9 mouse cellular contexts compared by ENCODE assay signal in the genomic region with DNA sequence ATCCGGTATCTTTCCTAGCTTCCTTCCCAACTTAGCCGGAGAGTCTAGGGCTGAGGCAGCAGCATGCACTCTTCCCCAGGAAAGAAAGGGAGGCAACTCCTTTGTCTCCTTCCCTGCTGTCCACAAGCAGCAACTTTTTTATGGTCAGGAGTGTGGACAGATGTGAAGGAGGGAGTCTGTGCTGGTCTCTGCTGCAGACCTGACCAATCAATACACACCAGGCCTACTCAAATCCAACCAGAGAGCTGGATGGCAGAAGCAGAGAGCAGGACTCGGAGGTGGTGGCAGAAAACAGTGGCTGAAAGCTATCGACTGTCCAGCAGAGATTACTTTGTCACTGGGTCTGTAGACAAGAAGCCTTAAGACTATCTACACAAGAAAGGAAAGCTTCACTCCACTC. TPM values are rescaled to one million over a fixed set of nuclear protein-coding genes. Genes with fewer than 3 reads are reported as not detected.
DNase-seq lines count a peak whose midpoint lies in the region; ATAC-seq lines count a peak whose summit lies in the region.
"Had no signal": no experiment of that assay in that cellular context is flagged by ENCODE, and none has a peak within 500 bp of the region (broad histone marks: within the 10 kb centered on the region; RNA-seq: fewer than 3 reads in every experiment).

A gene (minus strand): TSS at position 205 of the 400 bp plus-strand sequence.

- no peak within 1 kb of the TSS for H3K4me2 ChIP-seq in midbrain, embryonic 12.5 days (replicated peaks)
- no peak within 1 kb of the TSS for H3K4me2 ChIP-seq in midbrain, embryonic 15.5 days
- no peak within 1 kb of the TSS for H3K4me2 ChIP-seq in stomach, embryonic 14.5 days (replicated peaks; ENCODE audit: low read depth, low read length)
- H3K4me2 ChIP-seq: hindbrain, embryonic 15.5 days had no signal

- H3K27me3 ChIP-seq in midbrain, embryonic 12.5 days, result no peaks in the 10 kb centered on the region
- H3K27me3 ChIP-seq in midbrain, embryonic 15.5 days (replicated peaks), result no peaks in the 10 kb centered on the region
- no peaks in the 10 kb centered on the region for H3K27me3 ChIP-seq in stomach, embryonic 14.5 days (ENCODE audit: control insufficient read depth, insufficient read depth, low read length)
- H3K27me3 ChIP-seq: hindbrain, embryonic 15.5 days had no signal

- no peak for DNase-seq in heart, adult 8-10 months (ENCODE audit: low spot score)
- DNase-seq in kidney, adult 8-10 months, result peak; percentile 28 to 65
- DNase-seq in layer of hippocampus, adult 11-12 months (ENCODE audit: low spot score), result no peak
- no peak for DNase-seq in spleen, adult 18-20 months

- no peaks in the 10 kb centered on the region for H3K36me3 ChIP-seq in midbrain, embryonic 12.5 days
- 0 out of 2 replicates have a peak, but pooled peaks cover 2% of the 10 kb centered on the region for H3K36me3 ChIP-seq in midbrain, embryonic 15.5 days (replicated peaks)
- no peaks in the 10 kb centered on the region for H3K36me3 ChIP-seq in stomach, embryonic 14.5 days (ENCODE audit: control insufficient read depth, insufficient read depth, low read length)
- H3K36me3 ChIP-seq: hindbrain, embryonic 15.5 days had no signal

- WGBS in midbrain, embryonic 12.5 days, result 93% methylated on average over 4 of the region's 4 CpGs
- 88% methylated on average over 4 of the region's 4 CpGs for WGBS in midbrain, embryonic 15.5 days
- WGBS in stomach, embryonic 14.5 days, result 64% methylated on average over 4 of the region's 4 CpGs

- no peak within 1 kb of the TSS for H3K9ac ChIP-seq in midbrain, embryonic 12.5 days (replicated peaks)
- no peak within 1 kb of the TSS for H3K9ac ChIP-seq in midbrain, embryonic 15.5 days
- H3K9ac ChIP-seq in stomach, embryonic 14.5 days (replicated peaks; ENCODE audit: low read depth, low read length), result no peak within 1 kb of the TSS
- H3K9ac ChIP-seq: hindbrain, embryonic 15.5 days had no signal

- H3K9me3 ChIP-seq in midbrain, embryonic 12.5 days, result no peaks in the 10 kb centered on the region
- H3K9me3 ChIP-seq in midbrain, embryonic 15.5 days, result no peaks in the 10 kb centered on the region
- H3K9me3 ChIP-seq in stomach, embryonic 14.5 days (ENCODE audit: control insufficient read depth, low read depth, low read length), result no peaks in the 10 kb centered on the region
- H3K9me3 ChIP-seq: hindbrain, embryonic 15.5 days had no signal

- ATAC-seq in midbrain, embryonic 12.5 days (ENCODE audit: low FRiP score, low read depth), result no peak
- ATAC-seq in midbrain, embryonic 15.5 days (replicated peaks), result no peak
- ATAC-seq in stomach, embryonic 14.5 days (ENCODE audit: insufficient number of reproducible peaks, insufficient read depth, low FRiP score, low read depth), result no peak
- no peak for ATAC-seq in megakaryocyte progenitor cell, adult 5-6 weeks (replicated peaks; ENCODE audit: poor library complexity)

- H3K4me1 ChIP-seq in midbrain, embryonic 12.5 days, result no peaks in the 10 kb centered on the region
- H3K4me1 ChIP-seq in midbrain, embryonic 15.5 days, result no peaks in the 10 kb centered on the region
- 0 out of 2 replicates have a peak, but pooled peaks cover 2% of the 10 kb centered on the region for H3K4me1 ChIP-seq in stomach, embryonic 14.5 days (ENCODE audit: control insufficient read depth, insufficient read depth, low read length)
- H3K4me1 ChIP-seq: hindbrain, embryonic 15.5 days had no signal

- no peak within 1 kb of the TSS for H3K4me3 ChIP-seq in midbrain, embryonic 12.5 days
- no peak within 1 kb of the TSS for H3K4me3 ChIP-seq in midbrain, embryonic 15.5 days
- no peak within 1 kb of the TSS for H3K4me3 ChIP-seq in stomach, embryonic 14.5 days (ENCODE audit: low read depth, low read length)
- H3K4me3 ChIP-seq: hindbrain, embryonic 15.5 days had no signal

- no peak within 1 kb of the TSS for H3K27ac ChIP-seq in midbrain, embryonic 12.5 days (replicated peaks)
- no peak within 1 kb of the TSS for H3K27ac ChIP-seq in midbrain, embryonic 15.5 days
- peak within 1 kb of the TSS; percentile 62; the same call in 1 of the 2 replicates for H3K27ac ChIP-seq in stomach, embryonic 14.5 days (ENCODE audit: low read length)
- H3K27ac ChIP-seq: hindbrain, embryonic 15.5 days had no signal

RNA-seq across cellular contexts. Expression of the gene that starts here (rescaled TPM):
- polyA plus RNA-seq in midbrain, embryonic 12.5 days (2016; fragmentation: Nextera tagmentation; extraction: Ambion mirVana), result 33.4 and 42.6 TPM in 2 replicates
- polyA plus RNA-seq in midbrain, embryonic 15.5 days (2015; fragmentation: Nextera tagmentation; extraction: Ambion mirVana), result 7.8 and 9.1 TPM in 2 replicates
- 10 to 100 TPM; 11.3 to 12.6 (median 11.8) TPM for total RNA-seq in heart, adult 8-10 months (2022)
- polyA plus RNA-seq in stomach, embryonic 14.5 days (2014; fragmentation: Nextera tagmentation; extraction: Ambion mirVana), result 29.7 and 31.2 TPM in 2 replicates
- total RNA-seq in megakaryocyte progenitor cell, adult 5-6 weeks (2015), result 1.1 and 1.8 TPM in 2 replicates
- total RNA-seq in megakaryocyte progenitor cell, adult 5-6 weeks (2017), result 1.2 and 1.7 TPM in 2 replicates

Comparison
In these comparisons a context has a peak if more than half of its experiments do, and no peak if none do; other contexts are left out.
1. RNA of the gene that starts here (total RNA-seq): 11.3 to 12.6 TPM in heart, adult 8-10 months; 1.1 to 1.8 TPM in megakaryocyte progenitor cell, adult 5-6 weeks; every median in the first group is over 4 times any median in the second.
2. DNase-seq: peak in kidney, adult 8-10 months (2 of 2); none in heart, adult 8-10 months (single experiment), layer of hippocampus, adult 11-12 months (single experiment) and spleen, adult 18-20 months (0 of 2).